Comparison of ENCODE assay signal across 10 mouse cellular contexts in the genomic region with DNA sequence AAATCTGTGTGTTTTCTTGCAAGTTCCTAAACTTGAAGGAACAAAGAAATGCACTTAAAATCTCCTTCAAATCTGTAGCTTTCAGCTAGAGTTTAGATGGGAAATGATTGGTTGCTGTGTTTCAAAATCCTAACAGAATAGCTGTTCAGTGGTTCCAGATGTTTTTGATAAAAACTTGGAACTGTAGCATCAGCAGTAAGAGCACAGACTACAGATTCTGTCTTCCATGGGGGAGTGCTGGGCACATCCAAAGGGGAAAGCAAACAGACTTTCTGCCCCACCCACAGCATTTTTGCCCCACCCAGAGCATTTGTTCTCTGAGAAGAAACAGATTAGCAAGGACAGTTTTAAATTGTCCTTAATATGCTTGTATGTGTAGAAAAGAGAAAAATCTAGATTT.
DNase-seq lines count a peak whose midpoint lies in the region; ATAC-seq and TF ChIP-seq lines count a peak whose summit lies in the region.
"Had no signal": no experiment of that assay in that cellular context is flagged by ENCODE, and none has a peak within 500 bp of the region (broad histone marks: within the 10 kb centered on the region; RNA-seq: fewer than 3 reads in every experiment).

No protein-coding gene starts in this region.

- H3K36me3 ChIP-seq in heart, embryonic 10.5 days: no peaks in the 10 kb centered on the region
- H3K36me3 ChIP-seq in limb, embryonic 14.5 days (ENCODE audit: control insufficient read depth, insufficient read depth, low read length): no peaks in the 10 kb centered on the region
- H3K36me3 ChIP-seq: neural tube, embryonic 12.5 days had no signal

- ATAC-seq in limb, embryonic 14.5 days (ENCODE audit: low FRiP score, low read depth): peak; percentile 53

- no peak overlapping the region for H3K4me2 ChIP-seq in limb, embryonic 14.5 days (replicated peaks; ENCODE audit: low read depth, low read length, severe bottlenecking)
- H3K4me2 ChIP-seq: lung, embryonic 14.5 days; neural tube, embryonic 12.5 days had no signal

- H3K27me3 ChIP-seq in heart, embryonic 10.5 days (ENCODE audit: insufficient read depth, poor library complexity, severe bottlenecking): no peaks in the 10 kb centered on the region
- H3K27me3 ChIP-seq in limb, embryonic 14.5 days (ENCODE audit: control insufficient read depth, insufficient read depth, low read length): no peaks in the 10 kb centered on the region
- H3K27me3 ChIP-seq: neural tube, embryonic 12.5 days had no signal

- no peak for TF ChIP-seq POLR2A in lung, adult 2 months (IDR thresholded peaks at IDR 0.05; ENCODE audit: borderline replicate concordance, extremely low read depth, low read depth, low read length)
- no peak for TF ChIP-seq POLR2A in embryonic fibroblast, embryonic 13.5 days (IDR thresholded peaks at IDR 0.05; ENCODE audit: low read depth, low read length)
- no peak for TF ChIP-seq POLR2A in limb, embryonic 14.5 days (IDR thresholded peaks at IDR 0.05; ENCODE audit: borderline replicate concordance, extremely low read depth, insufficient read depth, insufficient read length)

- H3K9ac ChIP-seq in limb, embryonic 14.5 days (ENCODE audit: low read depth, low read length, severe bottlenecking): no peak overlapping the region
- H3K9ac ChIP-seq: lung, embryonic 14.5 days; neural tube, embryonic 12.5 days had no signal

- peaks cover 39% of the 10 kb centered on the region for H3K4me1 ChIP-seq in heart, embryonic 10.5 days
- H3K4me1 ChIP-seq in lung, adult 2 months (ENCODE audit: control insufficient read depth, insufficient read depth, low read length): peaks cover 27% of the 10 kb centered on the region
- H3K4me1 ChIP-seq in embryonic fibroblast, embryonic 13.5 days (ENCODE audit: control insufficient read depth, insufficient read depth, low read length): peaks cover 17% of the 10 kb centered on the region
- H3K4me1 ChIP-seq in limb, embryonic 14.5 days (ENCODE audit: control insufficient read depth, insufficient read depth, low read length): peaks cover 36% of the 10 kb centered on the region

- no peak for TF ChIP-seq CTCF in lung, adult 2 months (IDR thresholded peaks at IDR 0.05; ENCODE audit: insufficient read depth, low read length)
- TF ChIP-seq CTCF in embryonic fibroblast, embryonic 13.5 days (IDR thresholded peaks at IDR 0.05; ENCODE audit: borderline replicate concordance, insufficient read depth, low read length): no peak

- H3K4me3 ChIP-seq in heart, embryonic 10.5 days: no peak overlapping the region
- H3K4me3 ChIP-seq in lung, adult 2 months (replicated peaks; ENCODE audit: extremely low read depth, low read depth, low read length): no peak overlapping the region
- no peak overlapping the region for H3K4me3 ChIP-seq in embryonic fibroblast, embryonic 13.5 days (ENCODE audit: insufficient read depth, low read length)
- no peak overlapping the region for H3K4me3 ChIP-seq in limb, embryonic 14.5 days (replicated peaks; ENCODE audit: low read length)
- H3K4me3 ChIP-seq: neural tube, embryonic 12.5 days had no signal

- H3K9me3 ChIP-seq in heart, embryonic 10.5 days: no peaks in the 10 kb centered on the region
- H3K9me3 ChIP-seq in limb, embryonic 14.5 days (ENCODE audit: control insufficient read depth, low read length): no peaks in the 10 kb centered on the region
- H3K9me3 ChIP-seq: neural tube, embryonic 12.5 days had no signal

- H3K27ac ChIP-seq in heart, embryonic 10.5 days: no peak overlapping the region
- peak overlapping the region; percentile 99 for H3K27ac ChIP-seq in embryonic fibroblast, embryonic 13.5 days (ENCODE audit: insufficient read depth, low read length)
- peak overlapping the region; percentile 86 for H3K27ac ChIP-seq in limb, embryonic 14.5 days (replicated peaks; ENCODE audit: low read depth, low read length)
- H3K27ac ChIP-seq: neural tube, embryonic 12.5 days had no signal

- peak; percentile 68 to 75 for DNase-seq in heart, adult 18-20 months
- DNase-seq in heart, embryonic 10.5 days (ENCODE audit: low spot score): no peak
- peak; percentile 34 for DNase-seq in lung, postnatal 10 days
- no peak for DNase-seq in lung, adult 2 months
- peak; percentile 75 for DNase-seq in limb, embryonic 14.5 days (ENCODE audit: low spot score)
- DNase-seq in adrenal gland, postnatal 14 days: no peak
- DNase-seq in yolk sac, embryonic 10.5 days (ENCODE audit: low spot score): no peak

Comparison
In these comparisons a context has a peak if more than half of its experiments do, and no peak if none do; other contexts are left out.
1. DNase-seq: peak in heart, adult 18-20 months (2 of 2), lung, postnatal 10 days (single experiment) and limb, embryonic 14.5 days (single experiment); none in heart, embryonic 10.5 days (single experiment), lung, adult 2 months (single experiment), adrenal gland, postnatal 14 days (single experiment) and yolk sac, embryonic 10.5 days (single experiment).